8 mouse cellular contexts compared by ENCODE assay signal in genomic region chr2:94246851-94247471, GRCm38 (mm10).
DNase-seq lines count a peak whose midpoint lies in the region; ATAC-seq and TF ChIP-seq lines count a peak whose summit lies in the region.

No protein-coding gene starts in this region.

- 2% methylated on average over 30 of the region's 30 CpGs for WGBS in heart, embryonic 12.5 days
- WGBS in forebrain, embryonic 11.5 days: under 1% methylated on average over 30 of the region's 30 CpGs
- under 1% methylated on average over 30 of the region's 30 CpGs for WGBS in olfactory bulb, adult 2 months

- H3K27ac ChIP-seq in heart, embryonic 12.5 days (ENCODE audit: poor library complexity, severe bottlenecking): no peak overlapping the region
- H3K27ac ChIP-seq in forebrain, embryonic 11.5 days (ENCODE audit: low read depth, low read length): peak overlapping the region; percentile 66; the same call in 1 of the 2 replicates
- peak overlapping the region; percentile 83 for H3K27ac ChIP-seq in olfactory bulb, adult 2 months (ENCODE audit: insufficient read depth, low read depth, low read length)

- H3K36me3 ChIP-seq in heart, embryonic 12.5 days: no peaks in the 10 kb centered on the region
- H3K36me3 ChIP-seq in forebrain, embryonic 11.5 days (ENCODE audit: control insufficient read depth, insufficient read depth, low read length): no peaks in the 10 kb centered on the region

- peaks cover 52% of the 10 kb centered on the region for H3K27me3 ChIP-seq in heart, embryonic 12.5 days (replicated peaks)
- H3K27me3 ChIP-seq in forebrain, embryonic 11.5 days (ENCODE audit: control insufficient read depth, insufficient read depth, low read length): peaks cover 43% of the 10 kb centered on the region

- intact Hi-C loops in heart, postnatal 10 days (cut with DNase I): no loop called here

- H3K9ac ChIP-seq in heart, embryonic 12.5 days: peak overlapping the region; percentile 49; the same call in 1 of the 2 replicates
- peak overlapping the region; percentile 46 for H3K9ac ChIP-seq in forebrain, embryonic 11.5 days (ENCODE audit: low read length)

- ATAC-seq in heart, embryonic 12.5 days (ENCODE audit: insufficient number of reproducible peaks, low FRiP score): no peak
- ATAC-seq in forebrain, embryonic 11.5 days (replicated peaks; ENCODE audit: low FRiP score): peak; percentile 74

- H3K4me1 ChIP-seq in heart, embryonic 12.5 days (replicated peaks): peaks cover 52% of the 10 kb centered on the region
- H3K4me1 ChIP-seq in forebrain, embryonic 11.5 days (replicated peaks; ENCODE audit: control insufficient read depth, insufficient read depth, low read length): peaks cover 16% of the 10 kb centered on the region
- peaks cover 31% of the 10 kb centered on the region for H3K4me1 ChIP-seq in olfactory bulb, adult 2 months (ENCODE audit: control insufficient read depth, insufficient read depth, low read length)

- TF ChIP-seq CTCF in olfactory bulb, adult 2 months (IDR thresholded peaks at IDR 0.05; ENCODE audit: insufficient read depth, low read depth, low read length): no peak

- TF ChIP-seq POLR2A in olfactory bulb, adult 2 months (IDR thresholded peaks at IDR 0.05; ENCODE audit: insufficient read depth, low read depth, low read length): 0 out of 2 replicates have a peak, but pooled peaks have one; percentile 33

- peak overlapping the region; percentile 87 for H3K4me2 ChIP-seq in heart, embryonic 12.5 days
- peak overlapping the region; percentile 77 for H3K4me2 ChIP-seq in forebrain, embryonic 11.5 days (ENCODE audit: low read depth, low read length, severe bottlenecking)

- H3K4me3 ChIP-seq in heart, embryonic 12.5 days: peak overlapping the region; percentile 47
- peak overlapping the region; percentile 38 for H3K4me3 ChIP-seq in forebrain, embryonic 11.5 days (ENCODE audit: low read depth, low read length)
- H3K4me3 ChIP-seq in olfactory bulb, adult 2 months (ENCODE audit: insufficient read depth, low read depth, low read length): peak overlapping the region; percentile 46

- no peaks in the 10 kb centered on the region for H3K9me3 ChIP-seq in heart, embryonic 12.5 days (replicated peaks)
- no peaks in the 10 kb centered on the region for H3K9me3 ChIP-seq in forebrain, embryonic 11.5 days (ENCODE audit: control insufficient read depth, low read length)

- DNase-seq in heart, postnatal 10 days: no peak
- peak; percentile 79 for DNase-seq in ZHBTc4 (ENCODE audit: low read depth, low spot score)
- DNase-seq in forebrain, embryonic 11.5 days (ENCODE audit: low spot score): peak; percentile 77
- DNase-seq in layer of hippocampus, postnatal 10 days (ENCODE audit: low spot score in 2 of 2): peak; percentile 71 to 76
- DNase-seq in gastrocnemius, postnatal 25 days: no peak
- no peak for DNase-seq in kidney, adult 11 months

Comparison
In these comparisons a context has a peak if more than half of its experiments do, and no peak if none do; other contexts are left out.
1. DNase-seq: peak in ZHBTc4 (single experiment), forebrain, embryonic 11.5 days (single experiment) and layer of hippocampus, postnatal 10 days (2 of 2); none in heart, postnatal 10 days (0 of 2), gastrocnemius, postnatal 25 days (single experiment) and kidney, adult 11 months (single experiment).
2. Peak in every context shown above with its lines, with median percentiles within 50 percentile points of each other: H3K4me3 ChIP-seq.